Mouse (Mus musculus) bone marrow macrophage, adult 2 months (primary cell): ENCODE measurements around the gene Ptpn7.

ENCODE experiments used
- CTCF ChIP-seq: IDR thresholded peaks from 2 replicates; pipeline ENCODE4 v1.5.1; 2012; ENCODE audit warnings: low read depth, mild to moderate bottlenecking, low read length, moderate library complexity
- POLR2A ChIP-seq: IDR thresholded peaks from 2 replicates; pipeline ENCODE4 v1.6.1; 2012; ENCODE audit warnings: mild to moderate bottlenecking, low read depth, low read length, borderline replicate concordance

DNA sequence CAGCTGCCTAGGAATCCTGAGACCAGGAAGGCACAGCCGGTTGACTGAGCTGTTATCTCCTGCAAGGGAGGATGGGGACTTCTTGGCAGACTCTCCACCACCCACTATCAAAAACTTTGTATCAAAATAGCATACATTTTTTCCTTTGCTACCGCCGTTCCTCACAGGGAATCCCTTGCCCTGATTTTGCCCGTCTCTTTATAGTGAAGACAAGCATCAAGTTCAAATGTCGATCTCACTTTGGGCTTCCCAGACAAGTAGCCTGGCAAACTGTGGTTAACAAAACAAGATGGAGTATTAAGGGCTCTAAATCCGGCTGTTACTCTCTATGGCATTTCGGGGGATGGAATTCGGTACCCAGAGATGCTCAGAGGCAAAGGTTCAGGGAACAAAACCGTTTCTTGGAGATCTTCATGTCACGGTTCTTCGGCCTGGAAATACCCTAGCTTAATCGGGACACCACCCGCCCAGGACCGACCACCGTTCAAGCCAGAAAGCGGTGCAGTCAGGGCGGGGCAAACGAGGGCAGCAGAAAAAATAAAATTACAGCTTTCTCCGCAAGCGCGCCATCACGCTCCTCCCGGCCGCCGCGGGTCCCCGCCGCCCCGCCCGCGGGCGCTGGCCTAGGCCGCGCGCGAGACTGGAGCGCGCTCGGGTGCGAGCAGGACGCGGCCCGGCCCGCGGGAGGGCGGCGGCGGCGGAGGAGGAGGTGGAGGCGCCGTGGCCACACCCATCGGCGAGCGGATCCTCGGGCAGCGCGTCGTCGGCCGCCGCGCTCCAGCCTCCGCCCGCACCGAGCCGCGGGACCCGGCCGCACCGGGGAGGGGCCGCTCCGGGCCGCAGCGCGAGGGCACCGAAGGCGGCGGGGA, 13.8 kb downstream of the Ptpn7 start, which contains the start of gene Arl8a:
- TF ChIP-seq CTCF (no peak), POLR2A (no peak)
